Mouse (Mus musculus) fibroblast of lung, adult 2 months (primary cell): ENCODE measurements around the gene Olfr1359.
"Not testable (repeated sequence)": the region's sequence is repeated elsewhere in the genome, so short reads cannot be mapped to it uniquely, and the experiment has no call there.

Experiments
- DNase-seq: peaks from one replicate; pipeline ENCODE4 v3.0.0-alpha.2; 2011; ENCODE audit warnings: low read depth

Olfr1359 gene

DNA sequence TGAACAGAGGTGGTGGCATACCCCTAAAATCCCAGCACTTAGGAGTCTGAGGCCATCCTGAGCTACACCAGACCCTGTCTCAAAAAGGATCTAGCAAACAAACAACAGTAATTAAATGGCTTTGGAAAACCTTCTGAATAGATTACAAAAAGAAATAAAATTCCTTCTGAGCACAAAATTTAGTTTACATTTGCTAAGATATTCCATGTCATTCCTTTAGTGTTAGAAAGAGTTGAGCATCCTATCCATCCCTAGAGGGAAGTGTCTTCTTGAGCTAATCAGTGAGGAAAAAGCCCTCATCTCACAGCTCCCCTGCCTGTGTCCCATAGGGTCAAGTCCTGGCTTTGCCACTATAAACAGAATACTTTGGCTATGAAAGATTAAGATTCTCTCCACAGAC lies at the start of gene Olfr1359:
Gene Olfr1359, plus strand, starts transcription at position 301 of the 400 bp plus-strand sequence.
- DNase-seq, result no peak

DNA sequence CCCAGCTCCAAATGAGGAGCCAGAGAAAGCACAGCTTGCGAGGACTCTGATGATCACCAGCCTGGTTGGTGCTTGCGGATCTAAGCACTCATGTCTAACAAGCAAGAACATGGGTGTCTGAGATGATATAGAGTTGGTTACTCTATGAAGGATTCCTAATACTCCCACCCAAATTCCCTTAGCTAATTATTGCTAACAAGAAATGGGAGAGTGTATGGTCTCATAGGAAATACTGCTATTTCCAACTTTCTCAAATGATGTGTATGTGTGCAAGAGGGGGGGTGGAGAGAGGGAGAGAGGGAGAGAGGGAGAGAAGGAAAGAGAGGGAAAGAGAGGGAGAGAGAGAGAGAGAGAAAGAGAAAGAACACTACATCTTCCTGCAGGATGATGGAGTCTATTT lies 34.6 kb upstream of the Olfr1359 start, which contains the start of gene Olfr1361:
Gene Olfr1361, minus strand, starts transcription at position 101 of the 400 bp plus-strand sequence.
- DNase-seq, result no peak

DNA sequence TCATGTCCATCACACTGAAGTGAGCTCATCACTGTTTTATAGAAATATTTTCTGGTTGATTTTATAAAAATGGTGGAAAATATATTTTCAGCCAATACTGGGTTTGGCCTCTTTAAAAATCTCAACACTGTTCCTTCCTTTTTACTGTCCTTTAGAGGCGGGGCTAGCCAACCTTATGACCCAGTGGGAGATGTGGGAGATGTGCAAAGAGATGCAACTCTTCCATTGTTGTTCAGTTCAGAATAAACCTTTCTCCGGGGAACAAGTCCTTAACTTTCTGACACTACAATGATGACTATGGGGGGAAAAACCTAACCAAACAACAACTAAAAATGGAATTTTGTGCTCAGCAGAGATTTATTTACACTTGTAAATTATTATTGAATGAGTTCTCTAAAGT lies 20.6 kb upstream of the Olfr1359 start, which contains the start of gene Olfr1360:
Gene Olfr1360, minus strand, starts transcription at position 101 of the 400 bp plus-strand sequence.
- no peak for DNase-seq

DNA sequence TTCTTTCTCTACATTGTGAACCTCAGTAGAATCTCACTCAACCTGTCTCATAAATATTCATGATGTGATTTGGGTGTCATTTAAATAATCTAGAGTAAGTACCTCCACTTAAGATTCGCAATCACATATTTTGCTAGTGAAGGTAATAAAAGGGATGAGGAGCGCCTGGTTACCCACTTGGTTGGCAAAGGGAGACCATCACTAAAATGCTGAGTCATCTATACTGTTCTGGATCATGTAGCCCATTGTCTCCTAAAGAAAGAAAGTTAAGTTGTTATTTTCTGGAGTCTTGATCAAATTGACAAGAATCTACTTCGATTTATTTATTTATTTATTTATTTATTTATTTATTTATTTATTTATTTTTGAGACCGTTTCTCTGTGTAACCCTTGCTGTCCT lies 8.8 kb downstream of the Olfr1359 start:
- no peak for DNase-seq

DNA sequence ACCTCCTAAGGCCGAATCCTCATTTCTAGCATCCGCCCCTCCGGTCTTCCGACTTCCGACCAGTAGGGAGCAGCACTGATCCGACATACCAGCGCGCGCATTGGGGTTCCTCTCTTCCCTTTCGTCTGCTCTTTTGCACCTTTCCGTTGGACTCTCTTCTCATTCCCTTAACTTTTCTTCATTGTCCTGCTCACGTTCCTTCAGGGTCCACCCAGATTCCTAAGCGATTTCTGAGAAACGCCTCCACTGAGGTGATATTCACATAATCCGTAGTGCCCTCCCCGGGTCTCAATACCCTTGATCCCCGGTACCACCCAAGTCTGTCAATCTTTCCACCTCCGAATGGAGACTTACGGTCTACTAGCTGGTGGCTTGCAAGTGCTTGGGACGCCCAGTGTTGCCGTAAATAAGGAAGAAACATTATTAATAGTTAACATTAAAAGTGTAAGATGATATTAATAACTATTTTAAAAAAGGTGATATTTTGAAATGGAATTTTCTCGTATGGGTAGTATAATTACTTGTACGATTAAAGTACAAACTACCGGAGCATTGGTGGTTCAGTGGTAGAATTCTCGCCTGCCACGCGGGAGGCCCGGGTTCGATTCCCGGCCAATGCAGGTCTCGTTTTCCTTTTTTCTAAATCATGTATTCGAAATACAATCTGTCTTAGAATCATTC lies 12.3 kb downstream of the Olfr1359 start:
- peak; percentile 63 for DNase-seq

DNA sequence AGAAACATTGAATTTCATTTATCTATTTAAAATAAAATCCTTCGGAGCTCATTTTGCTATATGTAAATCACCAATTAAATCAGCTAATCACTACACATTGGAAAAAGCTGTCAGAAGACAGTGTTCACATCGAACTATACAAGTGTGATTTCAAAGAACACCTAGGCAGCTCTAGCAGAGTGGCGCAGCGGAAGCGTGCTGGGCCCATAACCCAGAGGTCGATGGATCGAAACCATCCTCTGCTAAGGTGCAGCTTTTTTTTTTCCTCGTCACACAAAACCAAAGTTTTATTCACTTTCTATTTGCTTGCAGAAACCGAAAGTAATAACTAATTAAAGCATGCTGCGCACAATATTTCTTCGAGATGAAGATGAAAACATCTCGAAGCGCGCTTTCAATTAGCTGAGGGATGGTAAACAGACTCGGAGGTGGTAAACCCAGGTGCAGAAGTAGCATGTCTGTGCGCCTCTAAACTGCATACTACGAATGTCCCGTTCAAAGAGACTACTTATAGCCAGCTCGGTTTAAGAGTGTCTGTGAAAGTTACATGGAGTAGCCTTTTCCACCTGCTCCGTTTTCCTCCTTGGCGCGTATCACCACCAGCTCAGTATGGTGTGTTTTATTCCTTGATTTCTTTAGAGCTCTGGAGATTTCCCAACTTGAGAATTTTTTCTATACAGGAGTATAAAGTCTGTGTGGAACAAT lies 13.1 kb downstream of the Olfr1359 start:
- peak; percentile 41 for DNase-seq

DNA sequence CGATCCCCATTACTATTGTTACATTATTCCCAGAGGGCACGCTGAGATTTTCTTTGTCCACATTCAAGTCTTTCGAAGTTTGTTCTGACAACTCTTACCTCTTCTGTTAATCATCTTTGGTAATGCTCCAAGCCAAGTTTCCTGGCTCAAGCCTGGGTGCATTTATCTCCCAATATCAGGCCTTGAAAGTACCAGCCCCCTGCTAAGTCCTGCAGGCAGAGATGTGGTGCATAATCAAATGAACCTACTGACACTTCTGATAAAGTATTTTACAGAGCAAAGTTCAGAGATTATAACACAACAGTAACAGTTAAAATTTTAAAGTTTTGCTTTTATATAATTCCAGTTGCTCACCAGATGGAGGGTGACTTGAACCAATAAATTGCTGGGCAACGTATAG lies 13.8 kb downstream of the Olfr1359 start:
- no peak for DNase-seq

DNA sequence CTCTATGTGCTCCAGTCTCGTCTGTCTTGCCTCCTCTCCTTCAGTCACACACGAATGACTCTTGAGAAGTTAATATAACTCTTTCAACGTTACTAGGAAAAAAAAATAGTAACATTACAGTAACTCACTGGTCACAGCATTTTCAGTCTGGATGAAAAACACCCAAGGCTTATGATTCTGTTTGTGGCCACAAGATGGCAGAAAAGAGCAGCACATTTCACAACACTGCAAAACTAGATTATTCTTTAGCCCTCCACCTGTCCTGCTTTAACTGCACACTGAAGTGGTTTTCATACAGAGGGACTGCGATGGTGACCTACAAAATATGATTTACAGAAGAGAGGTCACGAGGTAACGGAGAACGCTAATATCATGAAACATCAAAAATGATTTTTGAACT lies 16.8 kb downstream of the Olfr1359 start:
- DNase-seq, result peak; percentile 36

DNA sequence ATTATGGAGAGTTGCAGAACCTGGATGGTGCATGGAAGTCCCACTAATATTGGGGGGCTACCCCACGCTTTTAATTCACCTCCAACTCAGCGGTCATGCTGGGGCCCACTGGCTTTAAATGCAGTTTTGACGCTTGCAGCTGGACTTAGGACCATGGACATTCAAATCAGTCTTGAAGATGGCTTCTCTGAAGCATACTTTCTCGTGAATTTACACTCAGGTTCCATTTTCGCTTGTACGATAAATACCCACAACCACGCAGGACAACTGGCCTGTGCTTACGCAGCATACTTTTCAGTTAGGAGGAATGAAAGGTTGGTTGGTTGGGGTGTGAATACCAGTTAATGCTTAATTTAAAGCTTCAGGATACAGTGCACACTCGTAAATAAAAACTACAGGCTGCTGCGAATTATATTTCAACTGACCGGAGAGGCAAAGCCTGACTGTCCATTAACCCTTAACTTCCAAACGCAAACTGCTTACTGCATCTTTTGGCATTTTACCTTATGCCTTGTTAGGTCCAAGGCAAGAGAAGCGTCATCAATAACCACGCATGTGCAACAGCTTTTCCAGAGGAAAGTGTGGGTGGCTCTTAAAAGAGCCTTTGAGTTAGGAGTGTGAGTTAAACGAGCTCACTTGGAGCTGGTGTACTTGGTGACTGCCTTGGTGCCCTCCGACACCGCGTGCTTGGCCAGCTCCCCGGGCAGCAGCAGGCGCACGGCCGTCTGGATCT lies 17.4 kb downstream of the Olfr1359 start:
- DNase-seq, result no peak

DNA sequence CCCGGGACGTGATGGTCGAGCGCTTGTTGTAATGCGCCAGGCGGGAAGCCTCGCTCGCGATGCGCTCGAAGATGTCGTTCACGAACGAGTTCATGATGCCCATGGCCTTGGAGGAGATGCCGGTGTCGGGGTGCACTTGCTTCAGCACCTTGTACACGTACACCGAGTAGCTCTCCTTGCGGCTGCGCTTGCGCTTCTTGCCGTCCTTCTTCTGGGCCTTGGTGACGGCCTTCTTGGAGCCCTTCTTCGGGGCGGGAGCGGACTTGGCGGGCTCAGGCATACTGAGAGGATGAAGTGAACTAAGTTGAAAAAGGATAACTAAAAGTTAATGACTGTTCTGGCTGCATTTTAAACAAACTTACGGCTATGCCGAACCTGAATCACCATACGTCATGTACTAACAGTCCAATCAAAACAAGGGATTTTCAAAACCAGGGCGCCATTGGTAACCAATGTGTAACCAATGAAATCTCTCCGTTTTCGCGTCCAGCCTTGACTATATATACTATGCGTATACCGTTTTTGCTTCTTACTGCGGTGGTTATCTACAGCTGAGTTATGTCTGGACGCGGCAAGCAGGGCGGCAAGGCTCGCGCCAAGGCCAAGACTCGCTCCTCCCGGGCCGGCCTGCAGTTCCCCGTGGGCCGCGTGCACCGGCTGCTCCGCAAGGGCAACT lies 18.1 kb downstream of the Olfr1359 start, which contains the start of the genes Hist1h2bl and Hist1h2ai:
Gene Hist1h2bl, minus strand, starts transcription at position 280 of the 676 bp plus-strand sequence.
Gene Hist1h2ai, plus strand, starts transcription at position 559 of the 676 bp plus-strand sequence.
- DNase-seq, result peak; percentile 88

DNA sequence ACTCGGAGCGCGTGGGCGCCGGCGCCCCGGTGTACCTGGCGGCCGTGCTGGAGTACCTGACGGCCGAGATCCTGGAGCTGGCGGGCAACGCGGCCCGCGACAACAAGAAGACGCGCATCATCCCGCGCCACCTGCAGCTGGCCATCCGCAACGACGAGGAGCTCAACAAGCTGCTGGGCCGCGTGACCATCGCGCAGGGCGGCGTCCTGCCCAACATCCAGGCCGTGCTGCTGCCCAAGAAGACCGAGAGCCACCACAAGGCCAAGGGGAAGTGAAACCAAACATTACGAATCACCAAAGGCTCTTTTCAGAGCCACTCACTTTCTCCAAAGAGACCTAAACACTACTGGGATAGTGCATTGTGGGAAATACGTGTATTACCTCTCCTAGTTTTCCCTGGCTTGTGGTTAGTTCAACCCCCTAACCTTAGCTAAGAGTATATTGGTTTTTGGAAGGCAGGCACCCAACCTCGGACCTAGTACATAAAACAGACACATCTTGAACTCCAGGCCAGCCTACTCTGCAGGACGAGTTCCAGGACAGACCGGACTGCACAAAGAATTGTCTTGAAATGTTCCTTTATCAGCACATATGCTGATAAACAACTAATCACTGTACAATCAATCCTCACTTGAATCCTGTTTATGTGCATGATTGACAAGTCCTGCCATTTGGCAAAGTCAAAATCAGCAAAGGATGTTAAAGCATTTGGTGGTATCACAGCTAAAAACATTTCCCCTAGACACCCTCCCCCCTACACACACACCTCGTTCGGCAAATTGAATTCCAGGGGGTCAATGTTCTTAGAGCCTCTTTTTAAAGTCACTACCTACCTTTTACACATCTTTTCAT lies 18.9 kb downstream of the Olfr1359 start:
- DNase-seq, result not testable (repeated sequence)

DNA sequence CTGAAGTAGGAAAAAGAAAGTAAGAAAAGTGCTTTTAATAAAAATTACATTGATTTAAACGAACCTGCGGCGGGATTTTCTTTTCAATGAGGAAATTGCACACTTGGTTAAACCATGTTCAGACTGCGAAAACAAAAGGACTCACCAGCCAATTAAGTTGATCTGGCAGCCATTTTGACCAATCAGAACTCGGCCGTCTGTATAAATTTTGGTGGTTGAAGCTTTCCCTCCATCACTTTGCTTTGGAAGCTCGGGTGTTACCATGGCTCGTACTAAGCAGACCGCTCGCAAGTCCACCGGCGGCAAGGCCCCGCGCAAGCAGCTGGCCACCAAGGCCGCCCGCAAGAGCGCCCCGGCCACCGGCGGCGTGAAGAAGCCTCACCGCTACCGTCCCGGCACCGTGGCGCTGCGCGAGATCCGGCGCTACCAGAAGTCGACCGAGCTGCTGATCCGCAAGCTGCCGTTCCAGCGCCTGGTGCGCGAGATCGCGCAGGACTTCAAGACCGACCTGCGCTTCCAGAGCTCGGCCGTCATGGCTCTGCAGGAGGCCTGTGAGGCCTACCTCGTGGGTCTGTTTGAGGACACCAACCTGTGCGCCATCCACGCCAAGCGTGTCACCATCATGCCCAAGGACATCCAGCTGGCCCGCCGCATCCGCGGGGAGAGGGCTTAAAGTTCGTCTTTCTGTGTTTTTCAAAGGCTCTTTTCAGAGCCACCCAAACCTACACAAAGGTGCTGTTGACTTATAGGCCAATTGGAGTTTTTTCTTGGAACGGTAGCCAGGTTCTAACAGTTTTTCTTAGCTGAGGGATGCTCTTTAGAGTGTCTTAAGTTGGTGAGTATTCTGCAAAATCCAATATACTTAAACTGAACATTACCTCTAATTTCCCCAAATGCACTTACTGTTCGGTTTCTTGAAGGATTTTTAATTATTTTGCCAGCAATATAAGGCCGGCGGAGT lies 19.8 kb downstream of the Olfr1359 start, which contains the start of gene Hist1h3h:
Gene Hist1h3h, plus strand, starts transcription at position 263 of the 961 bp plus-strand sequence.
- peak; percentile 88 for DNase-seq

DNA sequence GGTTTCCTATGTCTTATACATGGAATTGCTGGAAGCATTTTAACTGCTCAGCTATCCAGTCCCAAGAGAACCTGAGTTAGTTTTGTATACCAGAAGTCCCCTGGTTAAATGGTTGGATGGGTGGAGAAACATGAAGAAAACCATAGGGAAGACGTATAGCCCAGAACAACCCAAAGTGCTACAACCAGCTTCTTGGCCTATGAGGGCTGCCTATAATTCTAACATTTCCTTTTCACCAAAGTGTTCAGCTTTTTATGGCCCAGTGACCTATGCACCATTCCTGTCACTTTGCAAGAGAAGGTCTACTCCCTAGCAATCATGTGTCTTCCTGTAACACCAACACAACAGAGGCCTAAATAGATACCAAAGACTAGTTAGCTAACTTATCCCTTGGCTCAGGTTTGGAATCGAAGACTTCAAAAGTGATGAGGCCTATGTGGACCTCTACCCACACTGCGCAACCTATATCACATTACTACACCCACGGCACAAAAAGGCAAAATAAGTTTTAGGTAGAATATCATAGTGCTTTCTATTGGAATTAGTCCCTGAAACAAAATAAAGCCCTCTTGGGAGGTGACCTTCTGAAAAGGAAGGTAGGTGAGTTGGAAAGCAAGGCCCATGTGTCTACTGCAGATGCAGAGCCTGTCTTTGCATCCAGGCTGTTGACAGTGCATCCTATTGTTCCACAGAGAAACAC lies 20.6 kb downstream of the Olfr1359 start:
- no peak for DNase-seq

DNA sequence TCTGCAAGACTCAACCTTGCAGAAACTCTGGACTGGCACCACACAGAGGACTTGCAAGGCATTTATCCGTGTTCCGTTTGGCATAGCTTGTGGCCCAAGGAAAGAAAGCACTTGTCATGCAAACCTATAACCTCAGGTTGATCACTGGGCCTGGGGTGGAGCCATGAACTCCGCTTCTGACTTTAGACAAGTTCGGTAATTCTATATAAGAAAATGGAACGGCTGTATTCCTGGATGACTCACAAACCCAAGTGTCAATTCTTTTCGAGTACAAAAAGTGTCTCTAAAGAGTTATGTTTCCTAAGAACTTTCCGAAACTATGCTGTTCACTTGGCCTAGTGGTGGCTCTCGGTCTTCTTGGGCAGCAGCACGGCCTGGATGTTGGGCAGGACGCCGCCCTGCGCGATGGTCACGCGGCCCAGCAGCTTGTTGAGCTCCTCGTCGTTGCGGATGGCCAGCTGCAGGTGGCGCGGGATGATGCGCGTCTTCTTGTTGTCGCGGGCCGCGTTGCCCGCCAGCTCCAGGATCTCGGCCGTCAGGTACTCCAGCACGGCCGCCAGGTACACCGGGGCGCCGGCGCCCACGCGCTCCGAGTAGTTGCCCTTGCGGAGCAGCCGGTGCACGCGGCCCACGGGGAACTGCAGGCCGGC lies 23.3 kb downstream of the Olfr1359 start:
- not testable (repeated sequence) for DNase-seq

DNA sequence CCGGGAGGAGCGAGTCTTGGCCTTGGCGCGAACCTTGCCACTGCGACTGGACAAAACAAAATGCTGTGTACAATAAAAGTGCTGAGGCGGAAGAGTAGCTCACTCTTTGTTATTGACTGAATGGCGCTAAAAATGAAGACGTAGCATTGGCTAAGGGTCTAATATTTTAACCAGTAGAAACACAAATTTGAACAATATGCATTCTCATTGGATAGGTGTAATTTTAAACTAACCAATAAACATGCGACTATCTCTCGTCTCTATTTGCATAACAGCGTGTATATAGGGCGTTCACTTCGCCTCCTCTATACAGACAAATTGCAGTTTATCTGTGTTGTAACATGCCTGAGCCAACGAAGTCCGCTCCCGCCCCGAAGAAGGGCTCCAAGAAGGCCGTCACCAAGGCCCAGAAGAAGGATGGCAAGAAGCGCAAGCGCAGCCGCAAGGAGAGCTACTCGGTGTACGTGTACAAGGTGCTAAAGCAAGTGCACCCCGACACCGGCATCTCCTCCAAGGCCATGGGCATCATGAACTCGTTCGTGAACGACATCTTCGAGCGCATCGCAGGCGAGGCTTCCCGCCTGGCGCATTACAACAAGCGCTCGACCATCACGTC lies 24.0 kb downstream of the Olfr1359 start, which contains the start of gene Hist1h2bm:
Gene Hist1h2bm, plus strand, starts transcription at position 288 of the 616 bp plus-strand sequence.
- DNase-seq, result peak; percentile 89

DNA sequence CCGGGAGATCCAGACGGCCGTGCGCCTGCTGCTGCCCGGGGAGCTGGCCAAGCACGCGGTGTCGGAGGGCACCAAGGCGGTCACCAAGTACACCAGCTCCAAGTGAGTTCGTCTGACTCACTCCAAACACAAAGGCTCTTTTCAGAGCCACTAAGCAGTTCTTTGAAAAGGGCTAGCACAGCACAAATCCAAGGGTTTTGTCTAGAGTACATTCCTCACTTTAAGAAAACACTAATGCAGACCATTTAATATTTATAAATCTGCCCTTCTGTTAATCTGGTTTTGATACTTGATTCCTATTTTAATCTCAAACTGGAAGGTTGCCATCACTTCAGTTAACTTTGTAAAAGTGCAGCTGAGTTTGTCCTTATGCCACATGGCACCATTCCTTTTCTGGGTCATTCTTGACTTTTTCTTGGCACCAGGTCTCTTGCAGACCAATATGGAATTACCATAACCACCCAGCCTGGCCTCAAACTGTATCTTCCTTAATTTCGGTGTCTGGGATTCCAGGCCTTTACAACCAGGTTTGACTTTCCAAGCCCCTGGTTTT lies 24.5 kb downstream of the Olfr1359 start:
- DNase-seq, result peak; percentile 57

DNA sequence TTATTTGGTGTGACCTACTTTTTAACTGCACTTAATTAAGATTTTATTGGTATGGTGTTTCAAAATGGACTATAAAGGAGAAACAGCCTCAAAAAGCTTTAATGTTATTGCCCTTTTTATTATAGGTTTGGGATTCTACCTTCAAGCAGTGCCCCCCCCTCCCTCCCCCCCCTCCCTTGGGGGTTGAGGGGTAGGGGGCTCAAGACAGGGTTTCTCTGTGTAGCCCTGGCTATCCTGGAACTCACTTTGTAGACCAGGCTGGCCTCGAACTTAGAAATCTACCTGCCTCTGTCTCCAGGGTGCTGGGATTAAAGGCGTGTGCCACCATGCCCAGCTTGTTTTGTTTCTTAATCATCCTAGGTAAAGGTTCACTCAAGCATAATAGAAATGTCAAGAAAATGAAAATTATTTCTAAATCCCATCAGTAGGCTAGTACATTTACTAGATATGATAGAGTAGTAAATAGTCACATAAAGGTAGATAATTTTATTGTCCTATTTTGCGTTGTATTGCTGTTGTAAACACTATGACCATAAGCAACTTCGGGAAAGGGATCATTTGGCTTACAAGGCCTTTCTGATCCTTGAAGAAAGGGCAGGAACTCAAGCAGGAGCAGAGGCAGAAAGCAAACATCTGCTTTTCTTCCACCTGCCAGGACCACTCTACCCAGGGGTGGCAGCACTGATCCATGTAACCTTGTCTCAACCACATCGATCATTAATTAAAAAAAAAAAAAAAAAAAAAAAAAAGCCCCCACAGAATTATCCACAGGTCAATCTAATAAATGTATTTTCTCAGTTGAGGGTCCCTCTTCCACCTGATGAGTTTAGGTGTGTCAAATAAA lies 25.3 kb downstream of the Olfr1359 start:
- DNase-seq, result no peak
